In the genomic region with DNA sequence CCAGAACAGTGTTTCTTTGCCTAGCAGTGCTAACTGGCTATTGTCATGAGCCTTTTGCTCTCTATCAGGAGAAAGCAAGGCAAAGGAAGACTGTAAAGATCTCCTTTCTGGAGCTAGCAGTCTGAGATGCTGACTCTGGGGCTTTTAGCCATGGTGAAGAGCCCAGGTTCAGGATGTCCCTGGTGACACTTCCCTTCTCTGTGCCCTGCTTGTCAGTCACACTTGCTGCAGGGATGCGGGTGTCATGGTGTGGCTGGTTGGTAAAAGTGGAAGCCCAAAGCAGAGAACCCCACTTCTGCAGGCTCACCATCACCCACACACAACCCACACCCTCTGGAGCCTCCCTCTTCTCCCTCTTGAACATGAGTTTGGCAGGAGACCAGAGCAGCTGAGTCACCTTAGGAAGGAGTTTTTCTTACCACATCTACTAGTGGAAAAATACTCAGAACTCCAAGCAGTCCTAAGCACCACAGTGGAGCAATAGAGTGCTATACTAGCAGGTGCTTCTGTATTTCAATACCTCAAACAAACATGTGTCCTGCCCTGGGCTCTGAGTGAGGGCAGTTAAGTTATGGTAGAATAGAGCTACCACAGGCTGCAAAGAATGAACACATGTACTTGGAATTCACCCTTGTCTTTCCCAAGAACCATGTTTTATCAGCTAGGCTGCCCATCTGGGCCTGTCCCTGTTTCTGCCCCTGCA, we compare ENCODE assay signal across 15 mouse cellular contexts.
DNase-seq lines count a peak whose midpoint lies in the region; ATAC-seq and TF ChIP-seq lines count a peak whose summit lies in the region.
"Had no signal": no experiment of that assay in that cellular context is flagged by ENCODE, and none has a peak within 500 bp of the region (broad histone marks: within the 10 kb centered on the region; RNA-seq: fewer than 3 reads in every experiment).

No protein-coding gene starts in this region.

- TF ChIP-seq EP300 in lung, postnatal 0 days (IDR thresholded peaks at IDR 0.05), result no peak

- no peak overlapping the region for H3ac ChIP-seq in C2C12 (ENCODE audit: control insufficient read depth, insufficient read length, low read depth)

- H3K79me3 ChIP-seq in C2C12 (ENCODE audit: low read depth), result no peaks in the 10 kb centered on the region

- TF ChIP-seq CTCF in C2C12 (IDR thresholded peaks at IDR 0.05; ENCODE audit: control insufficient read depth, insufficient read depth, insufficient read length), result no peak
- no peak for TF ChIP-seq CTCF in lung, postnatal 0 days (IDR thresholded peaks at IDR 0.05)

- 76% methylated on average over 1 of the region's 1 CpGs for WGBS in lung, postnatal 0 days

- H3K4me1 ChIP-seq in lung, postnatal 0 days (ENCODE audit: insufficient read depth, low read depth, low read length), result no peaks in the 10 kb centered on the region
- H3K4me1 ChIP-seq: megakaryocyte, embryonic 14.5 days; neural tube, embryonic 12.5 days had no signal

- no peaks in the 10 kb centered on the region for H3K79me2 ChIP-seq in C2C12 (ENCODE audit: control insufficient read depth, insufficient read depth)

- DNase-seq in adrenal gland, adult 18-20 months (ENCODE audit: low spot score in 2 of 2), result peak; percentile 30 to 61
- peak; percentile 86 for DNase-seq in frontal cortex, postnatal 36 days (ENCODE audit: low spot score in 2 of 2)
- peak; percentile 9 for DNase-seq in lung, postnatal 0 days (ENCODE audit: low spot score)
- no peak for DNase-seq in liver
- DNase-seq in cerebellum, postnatal 25 days, result no peak
- no peak for DNase-seq in cerebellum, postnatal 36 days
- DNase-seq: heart, postnatal 4 days; kidney, adult 9 months; spleen, adult 18-20 months had no signal

- peak; percentile 43 for ATAC-seq in lung, postnatal 0 days
- ATAC-seq in megakaryocyte-erythroid progenitor cell, adult 5-6 weeks (replicated peaks; ENCODE audit: low FRiP score, low TSS enrichment, poor library complexity, severe bottlenecking), result no peak

- H3K9me3 ChIP-seq in lung, postnatal 0 days (ENCODE audit: low read length), result no peaks in the 10 kb centered on the region
- H3K9me3 ChIP-seq: G1E; megakaryocyte, embryonic 14.5 days; neural tube, embryonic 12.5 days had no signal

- no peak overlapping the region for H3K27ac ChIP-seq in lung, postnatal 0 days (ENCODE audit: low read length)
- H3K27ac ChIP-seq: neural tube, embryonic 12.5 days had no signal

- no peaks in the 10 kb centered on the region for H3K27me3 ChIP-seq in C2C12 (ENCODE audit: control insufficient read depth, insufficient read depth, insufficient read length)
- H3K27me3 ChIP-seq in lung, postnatal 0 days (replicated peaks; ENCODE audit: insufficient read depth, low read length), result no peaks in the 10 kb centered on the region
- H3K27me3 ChIP-seq: megakaryocyte, embryonic 14.5 days; neural tube, embryonic 12.5 days had no signal

- no peaks in the 10 kb centered on the region for H3K36me3 ChIP-seq in C2C12 (ENCODE audit: control insufficient read depth, insufficient read depth)
- H3K36me3 ChIP-seq in lung, postnatal 0 days (ENCODE audit: insufficient read depth, low read length), result no peaks in the 10 kb centered on the region
- H3K36me3 ChIP-seq: G1E; neural tube, embryonic 12.5 days had no signal

- no peak overlapping the region for H3K4me2 ChIP-seq in lung, postnatal 0 days (replicated peaks; ENCODE audit: low read depth, low read length)
- H3K4me2 ChIP-seq: liver, embryonic 11.5 days; neural tube, embryonic 12.5 days had no signal

- no peak overlapping the region for H3K9ac ChIP-seq in lung, postnatal 0 days (replicated peaks; ENCODE audit: low read depth)
- H3K9ac ChIP-seq: neural tube, embryonic 12.5 days had no signal

- H3K4me3 ChIP-seq in C2C12 (ENCODE audit: insufficient read depth, poor library complexity, severe bottlenecking), result no peak overlapping the region
- H3K4me3 ChIP-seq in lung, postnatal 0 days (ENCODE audit: low read depth, low read length), result no peak overlapping the region
- H3K4me3 ChIP-seq: megakaryocyte, embryonic 14.5 days; neural tube, embryonic 12.5 days had no signal

TF ChIP-seq in C2C12, 6 proteins besides CTCF, POLR2A, EP300 and RAD21:
- TF ChIP-seq MAX (IDR thresholded peaks at IDR 0.05) (no peak), CEBPB (IDR thresholded peaks at IDR 0.05; ENCODE audit: low read depth) (peak; percentile 33)

Comparison
In these comparisons a context has a peak if more than half of its experiments do, and no peak if none do; other contexts are left out.
1. DNase-seq: peak in adrenal gland, adult 18-20 months (2 of 2), frontal cortex, postnatal 36 days (2 of 2) and lung, postnatal 0 days (single experiment); none in liver (single experiment), cerebellum, postnatal 25 days (0 of 2) and cerebellum, postnatal 36 days (0 of 2).